In the genomic region with DNA sequence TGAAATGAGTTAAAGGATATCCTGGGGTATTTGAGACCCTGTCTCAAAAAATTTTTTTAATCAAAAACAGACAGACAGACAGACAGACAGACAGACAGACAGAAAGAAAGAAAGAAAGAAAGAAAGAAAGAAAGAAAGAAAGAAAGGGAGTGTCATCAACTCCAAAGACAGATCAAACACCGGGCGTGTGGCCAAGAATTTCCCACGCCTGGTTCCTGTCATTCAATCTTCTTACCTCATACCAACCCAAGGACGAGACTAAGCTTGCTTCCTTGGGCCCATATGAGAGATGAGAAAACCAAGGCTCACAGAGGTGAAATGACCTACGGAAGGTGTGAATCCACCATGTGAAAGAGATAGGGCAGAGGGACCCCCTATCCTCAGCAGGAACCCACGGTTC, we compare ENCODE assay signal across 15 mouse cellular contexts.
DNase-seq lines count a peak whose midpoint lies in the region; ATAC-seq and TF ChIP-seq lines count a peak whose summit lies in the region.
"Had no signal": no experiment of that assay in that cellular context is flagged by ENCODE, and none has a peak within 500 bp of the region (broad histone marks: within the 10 kb centered on the region; RNA-seq: fewer than 3 reads in every experiment).

No protein-coding gene starts in this region.

- H3K9me3 ChIP-seq in limb, embryonic 14.5 days (ENCODE audit: control insufficient read depth, low read length) = no peaks in the 10 kb centered on the region
- no peaks in the 10 kb centered on the region for H3K9me3 ChIP-seq in limb, embryonic 10.5 days (replicated peaks)
- H3K9me3 ChIP-seq in forebrain, embryonic 15.5 days = no peaks in the 10 kb centered on the region
- H3K9me3 ChIP-seq: heart, embryonic 12.5 days; hindbrain, embryonic 15.5 days had no signal

- DNase-seq in limb, embryonic 14.5 days (ENCODE audit: low spot score) = peak; percentile 31
- no peak for DNase-seq in limb, embryonic 10.5 days (ENCODE audit: low spot score)
- DNase-seq in urinary bladder, postnatal 25 days (ENCODE audit: low spot score) = peak; percentile 23
- DNase-seq in urinary bladder, adult 2 months (ENCODE audit: low spot score) = no peak
- peak; percentile 38 for DNase-seq in adrenal gland, postnatal 10 days
- DNase-seq in large intestine, adult 2 months (ENCODE audit: low read depth, low spot score) = peak; percentile 1
- DNase-seq in ovary, adult 18-20 months (ENCODE audit: low spot score) = no peak
- DNase-seq: cerebellum, adult 2 months; gastrocnemius, postnatal 10 days; heart, postnatal 36 days had no signal

- peaks cover 3% of the 10 kb centered on the region; the same call in 1 of the 2 replicates for H3K27me3 ChIP-seq in limb, embryonic 14.5 days (ENCODE audit: control insufficient read depth, insufficient read depth, low read length)
- peaks cover 58% of the 10 kb centered on the region for H3K27me3 ChIP-seq in limb, embryonic 10.5 days (ENCODE audit: low read depth, poor library complexity, severe bottlenecking)
- H3K27me3 ChIP-seq in forebrain, embryonic 15.5 days = no peaks in the 10 kb centered on the region

- 74% methylated on average over 6 of the region's 6 CpGs for WGBS in limb, embryonic 14.5 days
- 85% methylated on average over 6 of the region's 6 CpGs for WGBS in limb, embryonic 10.5 days
- 47% methylated on average over 6 of the region's 6 CpGs for WGBS in large intestine, adult 2 months
- WGBS in forebrain, embryonic 15.5 days = 77% methylated on average over 6 of the region's 6 CpGs

- H3K36me3 ChIP-seq in limb, embryonic 14.5 days (ENCODE audit: control insufficient read depth, insufficient read depth, low read length) = no peaks in the 10 kb centered on the region
- H3K36me3 ChIP-seq in limb, embryonic 10.5 days = no peaks in the 10 kb centered on the region
- H3K36me3 ChIP-seq in forebrain, embryonic 15.5 days = no peaks in the 10 kb centered on the region
- H3K36me3 ChIP-seq: heart, embryonic 12.5 days; hindbrain, embryonic 15.5 days had no signal

- no peak overlapping the region for H3K4me2 ChIP-seq in limb, embryonic 14.5 days (replicated peaks; ENCODE audit: low read depth, low read length, severe bottlenecking)
- no peak overlapping the region for H3K4me2 ChIP-seq in forebrain, embryonic 15.5 days (replicated peaks)
- H3K4me2 ChIP-seq: heart, embryonic 12.5 days; hindbrain, embryonic 15.5 days had no signal

- H3K9ac ChIP-seq in limb, embryonic 14.5 days (ENCODE audit: low read depth, low read length, severe bottlenecking) = no peak overlapping the region
- no peak overlapping the region for H3K9ac ChIP-seq in forebrain, embryonic 15.5 days (replicated peaks)
- H3K9ac ChIP-seq: heart, embryonic 12.5 days; hindbrain, embryonic 15.5 days had no signal

- H3K27ac ChIP-seq in limb, embryonic 14.5 days (replicated peaks; ENCODE audit: low read depth, low read length) = no peak overlapping the region
- no peak overlapping the region for H3K27ac ChIP-seq in limb, embryonic 10.5 days
- H3K27ac ChIP-seq in forebrain, embryonic 15.5 days (replicated peaks) = no peak overlapping the region
- H3K27ac ChIP-seq: hindbrain, embryonic 15.5 days had no signal

- peaks cover 19% of the 10 kb centered on the region for H3K4me1 ChIP-seq in limb, embryonic 14.5 days (ENCODE audit: control insufficient read depth, insufficient read depth, low read length)
- peaks cover 52% of the 10 kb centered on the region for H3K4me1 ChIP-seq in limb, embryonic 10.5 days
- no peaks in the 10 kb centered on the region for H3K4me1 ChIP-seq in forebrain, embryonic 15.5 days

- H3K4me3 ChIP-seq in limb, embryonic 14.5 days (replicated peaks; ENCODE audit: low read length) = no peak overlapping the region
- no peak overlapping the region for H3K4me3 ChIP-seq in limb, embryonic 10.5 days
- no peak overlapping the region for H3K4me3 ChIP-seq in forebrain, embryonic 15.5 days
- H3K4me3 ChIP-seq: heart, embryonic 12.5 days; hindbrain, embryonic 15.5 days had no signal

- ATAC-seq in limb, embryonic 14.5 days (ENCODE audit: low FRiP score, low read depth) = no peak
- no peak for ATAC-seq in forebrain, embryonic 15.5 days (replicated peaks)
- ATAC-seq: forebrain, embryonic 16.5 days; intestine, embryonic 16.5 days had no signal

- no peak for TF ChIP-seq POLR2A in limb, embryonic 14.5 days (IDR thresholded peaks at IDR 0.05; ENCODE audit: borderline replicate concordance, extremely low read depth, insufficient read depth, insufficient read length)

Comparison
In these comparisons a context has a peak if more than half of its experiments do, and no peak if none do; other contexts are left out.
1. DNase-seq: peak in limb, embryonic 14.5 days (single experiment), urinary bladder, postnatal 25 days (single experiment), adrenal gland, postnatal 10 days (single experiment) and large intestine, adult 2 months (single experiment); none in limb, embryonic 10.5 days (single experiment), urinary bladder, adult 2 months (single experiment) and ovary, adult 18-20 months (single experiment).